Mouse (Mus musculus) neural tube, postnatal 0 days (tissue): ENCODE data around the gene Hsd17b12. TPM values are rescaled to one million over a fixed set of nuclear protein-coding genes. Genes with fewer than 3 reads are reported as not detected.

ENCODE experiments used
- microRNA-seq: library from miRNA; unstranded; fragments of <30 nt; microRNA quantifications from one replicate; pipeline ENCODE4, GENCODE M21; 2016
- polyA plus RNA-seq: library from polyadenylated mRNA; unstranded; fragments of >200 nt; fragmentation: Nextera tagmentation; extraction: Ambion mirVana; gene quantifications from 2 replicates; pipeline ENCODE4 v1.2.1, GENCODE M21; 2015

Hsd17b12 gene
- 144 and 146 TPM in 2 replicates for polyA plus RNA-seq

GRCm38 (mm10) chr2:94157592-94158519 is at the start of gene Hsd17b12:
Hsd17b12 (minus strand) TSS chr2:94157964.

GRCm38 (mm10) chr2:94010335-94011291 is 147.2 kb downstream of the Hsd17b12 start, which contains the start of gene Alkbh3:
Alkbh3 (minus strand) TSS chr2:94010807.

DNA sequence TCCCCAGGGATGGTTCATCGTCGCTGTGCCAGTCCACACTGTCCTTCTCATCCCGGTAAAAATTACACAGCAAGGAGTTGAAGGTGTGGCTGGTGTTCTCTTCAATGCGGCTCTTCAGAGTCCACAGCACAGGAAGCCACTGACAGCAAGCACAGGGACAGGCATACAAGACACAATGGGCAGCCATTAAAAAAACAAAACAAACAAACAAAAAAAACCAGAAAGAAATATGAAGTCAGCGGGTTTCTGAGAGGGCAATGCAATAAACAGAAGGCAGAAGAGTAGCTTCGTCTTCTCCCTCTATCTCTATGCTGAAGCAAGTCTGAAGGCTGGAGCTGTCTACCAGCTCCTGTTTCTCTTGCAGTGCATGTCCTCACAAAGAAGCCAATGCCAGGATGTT is 161.5 kb downstream of the Hsd17b12 start, which contains the start of gene Gm27027:
Gene Gm27027, minus strand, starts transcription at position 101 of the 400 bp plus-strand sequence.

Small RNA genes within 50 kb of the gene (microRNA-seq; reads per million reads assigned to microRNA genes)
- not detected for gene Gm23630

Other genes with a start within 250 kb of the Hsd17b12 start
- gene Gm13889, start 200.8 kb downstream of the Hsd17b12 start, polyA plus RNA-seq, result 28.0 and 38.1 TPM in 2 replicates
- gene Gm27027, start 161.6 kb downstream of the Hsd17b12 start, polyA plus RNA-seq, result not detected in 2 replicates
- gene Alkbh3, start 147.2 kb downstream of the Hsd17b12 start, polyA plus RNA-seq, result 44.9 and 45.2 TPM in 2 replicates
- gene Ttc17, start 248.7 kb upstream of the Hsd17b12 start, polyA plus RNA-seq, result 16.0 and 19.1 TPM in 2 replicates